Mouse (Mus musculus) MEL (cell line): ENCODE data around the gene 4933428G20Rik. TPM values are rescaled to one million over a fixed set of nuclear protein-coding genes. Genes with fewer than 3 reads are reported as not detected.

Experiments
- DNase-seq: peaks from one replicate; pipeline ENCODE4 v3.0.0; 2011; ENCODE audit warnings: low read depth, low spot score
- H3K27ac ChIP-seq: 2 replicates; pipeline ENCODE4 v1.5.1; 2012; ENCODE audit warnings: low read depth, mild to moderate bottlenecking, control low read depth, low read length, moderate library complexity; ENCODE audit not compliant: control insufficient read depth
- H3K27me3 ChIP-seq, 2 experiments: fragments of 150-350 bp in 1 of 2; sonication (generic) in 1 of 2; 2 replicates each; pipeline ENCODE4 v1.6.1; 2012; ENCODE audit warnings: low read length in 2 of 2, mild to moderate bottlenecking in 2 of 2, improper control_type of control experiment in 1 of 2, moderate library complexity in 1 of 2; ENCODE audit not compliant: insufficient read depth in 2 of 2, control insufficient read depth in 1 of 2
- H3K36me3 ChIP-seq, 2 experiments: 2 replicates each; pipeline ENCODE4 v1.6.1; 2012 to 2014; ENCODE audit warnings: low read length in 2 of 2, improper control_type of control experiment in 1 of 2, inconsistent platforms in 1 of 2, mild to moderate bottlenecking in 1 of 2; ENCODE audit not compliant: insufficient read depth in 2 of 2, control insufficient read depth in 1 of 2
- H3K4me1 ChIP-seq, 2 experiments: fragments of 150-350 bp in 1 of 2; sonication (generic) in 1 of 2; 2 replicates each; pipeline ENCODE4 v1.6.1; 2012; ENCODE audit warnings: low read length in 2 of 2, improper control_type of control experiment in 1 of 2, mild to moderate bottlenecking in 1 of 2; ENCODE audit not compliant: insufficient read depth in 2 of 2, control insufficient read depth in 1 of 2
- H3K4me3 ChIP-seq, 2 experiments: fragments of 150-350 bp in 1 of 2; sonication (generic) in 1 of 2; 2 replicates each; pipeline ENCODE4 v1.5.1; 2012; ENCODE audit warnings: low read depth in 2 of 2, low read length in 2 of 2, mild to moderate bottlenecking in 2 of 2, moderate library complexity in 2 of 2, control low read depth in 1 of 2, improper control_type of control experiment in 1 of 2; ENCODE audit not compliant: control insufficient read depth in 1 of 2, insufficient read depth in 1 of 2
- H3K79me2 ChIP-seq: 2 replicates; pipeline ENCODE4 v1.6.1; 2012; ENCODE audit warnings: mild to moderate bottlenecking, low read length, moderate library complexity; ENCODE audit not compliant: control insufficient read depth, poor library complexity, insufficient read depth
- H3K9ac ChIP-seq: 2 replicates; pipeline ENCODE4 v1.6.1; 2012; ENCODE audit warnings: low read depth, mild to moderate bottlenecking, control low read depth, low read length, moderate library complexity; ENCODE audit not compliant: control insufficient read depth, poor library complexity, severe bottlenecking
- H3K9me3 ChIP-seq: fragments of 150-350 bp; sonication (generic); replicated peaks from 2 replicates; pipeline ENCODE4 v1.6.1; 2012; ENCODE audit warnings: mild to moderate bottlenecking, low read length, improper control_type of control experiment, moderate library complexity; ENCODE audit not compliant: insufficient read depth
- BHLHE40 ChIP-seq: IDR thresholded peaks from 2 replicates; pipeline ENCODE4 v1.6.1; 2012; ENCODE audit warnings: low read depth, mild to moderate bottlenecking, inconsistent platforms, low read length, improper control_type of control experiment, borderline replicate concordance
- CHD1 ChIP-seq: IDR thresholded peaks from 2 replicates; pipeline ENCODE4 v1.6.1; 2012; ENCODE audit warnings: low read depth, mild to moderate bottlenecking, inconsistent platforms, low read length, improper control_type of control experiment
- CHD2 ChIP-seq: IDR thresholded peaks from 2 replicates; pipeline ENCODE4 v1.6.1; 2011; ENCODE audit warnings: low read length, improper control_type of control experiment
- E2F4 ChIP-seq: IDR thresholded peaks from 2 replicates; pipeline ENCODE4 v1.6.1; 2011; ENCODE audit warnings: low read depth, low read length, improper control_type of control experiment, borderline replicate concordance
- ELF1 ChIP-seq: IDR thresholded peaks from 2 replicates; pipeline ENCODE4 v1.6.1; 2014; ENCODE audit warnings: low read depth, mild to moderate bottlenecking, inconsistent platforms, low read length, improper control_type of control experiment, moderate library complexity
- EP300 ChIP-seq, 2 experiments: IDR thresholded peaks; 2 replicates each; pipeline ENCODE4 v1.6.1; 2011; ENCODE audit warnings: improper control_type of control experiment in 2 of 2, low read length in 2 of 2, low read depth in 1 of 2, mild to moderate bottlenecking in 1 of 2
- ETS1 ChIP-seq: IDR thresholded peaks from 2 replicates; pipeline ENCODE4 v1.6.1; 2012; ENCODE audit warnings: low read depth, mild to moderate bottlenecking, inconsistent platforms, low read length, improper control_type of control experiment, moderate library complexity
- GABPA ChIP-seq: IDR thresholded peaks from 2 replicates; pipeline ENCODE4 v1.6.1; 2012; ENCODE audit warnings: low read depth, mild to moderate bottlenecking, inconsistent platforms, low read length, improper control_type of control experiment, moderate library complexity
- GATA1 ChIP-seq: IDR thresholded peaks from 2 replicates; pipeline ENCODE4 v1.6.1; 2011; ENCODE audit warnings: low read depth, low read length, improper control_type of control experiment
- HCFC1 ChIP-seq: IDR thresholded peaks from 2 replicates; pipeline ENCODE4 v1.6.1; 2012; ENCODE audit warnings: low read depth, mild to moderate bottlenecking, inconsistent platforms, low read length, improper control_type of control experiment, moderate library complexity
- JUND ChIP-seq: IDR thresholded peaks from 2 replicates; pipeline ENCODE4 v1.6.1; 2011; ENCODE audit warnings: low read depth, mild to moderate bottlenecking, improper control_type of control experiment, low read length
- KAT2A ChIP-seq: conservative IDR thresholded peaks from 2 replicates; pipeline ENCODE4 v1.6.1; 2012; ENCODE audit warnings: low read depth, low read length, improper control_type of control experiment, inconsistent platforms
- MAFK ChIP-seq: IDR thresholded peaks from 2 replicates; pipeline ENCODE4 v1.6.1; 2011; ENCODE audit warnings: low read depth, mild to moderate bottlenecking, low read length, improper control_type of control experiment, borderline replicate concordance
- MAX ChIP-seq: IDR thresholded peaks from 2 replicates; pipeline ENCODE4 v1.6.1; 2011; ENCODE audit warnings: low read length, improper control_type of control experiment
- MAZ ChIP-seq: IDR thresholded peaks from 2 replicates; pipeline ENCODE4 v1.6.1; 2012; ENCODE audit warnings: low read depth, mild to moderate bottlenecking, inconsistent platforms, low read length, improper control_type of control experiment
- MEF2A ChIP-seq: IDR thresholded peaks from 2 replicates; pipeline ENCODE4 v1.6.1; 2014; ENCODE audit warnings: low read depth, mild to moderate bottlenecking, inconsistent platforms, low read length, improper control_type of control experiment; ENCODE audit not compliant: poor library complexity, insufficient replicate concordance, severe bottlenecking; ENCODE audit errors: extremely low read depth
- MXI1 ChIP-seq: IDR thresholded peaks from 2 replicates; pipeline ENCODE4 v1.6.1; 2011; ENCODE audit warnings: mild to moderate bottlenecking, low read depth, low read length, improper control_type of control experiment
- MYB ChIP-seq: IDR thresholded peaks from 2 replicates; pipeline ENCODE4 v1.6.1; 2011; ENCODE audit warnings: mild to moderate bottlenecking, low read depth, low read length, improper control_type of control experiment
- MYC ChIP-seq: IDR thresholded peaks from 2 replicates; pipeline ENCODE4 v1.6.1; 2011; ENCODE audit warnings: low read depth, mild to moderate bottlenecking, low read length, improper control_type of control experiment, moderate library complexity
- NELFE ChIP-seq: IDR thresholded peaks from 2 replicates; pipeline ENCODE4 v1.6.1; 2011; ENCODE audit warnings: low read depth, low read length, improper control_type of control experiment
- NRF1 ChIP-seq: IDR thresholded peaks from 2 replicates; pipeline ENCODE4 v1.6.1; 2014; ENCODE audit warnings: low read depth, mild to moderate bottlenecking, inconsistent platforms, low read length, improper control_type of control experiment, moderate library complexity; ENCODE audit not compliant: poor library complexity, insufficient read depth, severe bottlenecking
- POLR2A ChIP-seq, 2 experiments: IDR thresholded peaks; 2 replicates each; pipeline ENCODE4 v1.6.1; 2011 to 2012; ENCODE audit warnings: low read length in 2 of 2, mild to moderate bottlenecking in 2 of 2, control low read depth in 1 of 2, improper control_type of control experiment in 1 of 2, low read depth in 1 of 2, moderate library complexity in 1 of 2; ENCODE audit not compliant: control insufficient read depth in 1 of 2, insufficient read depth in 1 of 2, poor library complexity in 1 of 2
- POLR2AphosphoS2 ChIP-seq: IDR thresholded peaks from 2 replicates; pipeline ENCODE4 v1.6.1; 2011; ENCODE audit warnings: low read length, improper control_type of control experiment
- POLR2AphosphoS5 ChIP-seq: IDR thresholded peaks from 2 replicates; pipeline ENCODE4 v1.6.1; 2012; ENCODE audit warnings: low read depth, borderline replicate concordance, mild to moderate bottlenecking, inconsistent platforms, low read length, moderate library complexity, mixed read lengths
- RAD21 ChIP-seq: IDR thresholded peaks from 2 replicates; pipeline ENCODE4 v1.6.1; 2011; ENCODE audit warnings: mild to moderate bottlenecking, low read depth, low read length, improper control_type of control experiment
- RCOR1 ChIP-seq: IDR thresholded peaks from 2 replicates; pipeline ENCODE4 v1.6.1; 2012; ENCODE audit warnings: low read depth, mild to moderate bottlenecking, inconsistent platforms, low read length, improper control_type of control experiment
- SIN3A ChIP-seq: IDR thresholded peaks from 2 replicates; pipeline ENCODE4 v1.6.1; 2012; ENCODE audit warnings: low read length, improper control_type of control experiment, inconsistent platforms
- SMC3 ChIP-seq: IDR thresholded peaks from 2 replicates; pipeline ENCODE4 v1.6.1; 2011; ENCODE audit warnings: low read depth, low read length, improper control_type of control experiment
- TAL1 ChIP-seq: IDR thresholded peaks from 2 replicates; pipeline ENCODE4 v1.6.1; 2012; ENCODE audit warnings: mild to moderate bottlenecking, inconsistent platforms, low read length, moderate library complexity, mixed read lengths
- TBP ChIP-seq: IDR thresholded peaks from 2 replicates; pipeline ENCODE4 v1.8.0; 2011; ENCODE audit warnings: low read depth, low read length, improper control_type of control experiment
- TCF12 ChIP-seq: IDR thresholded peaks from 2 replicates; pipeline ENCODE4 v1.6.1; 2014; ENCODE audit warnings: low read depth, mild to moderate bottlenecking, inconsistent platforms, low read length, improper control_type of control experiment, moderate library complexity
- UBTF ChIP-seq: IDR thresholded peaks from 2 replicates; pipeline ENCODE4 v1.6.1; 2012; ENCODE audit warnings: low read depth, mild to moderate bottlenecking, inconsistent platforms, low read length, improper control_type of control experiment, moderate library complexity, borderline replicate concordance; ENCODE audit not compliant: insufficient read depth
- USF1 ChIP-seq: IDR thresholded peaks from 2 replicates; pipeline ENCODE4 v1.6.1; 2014; ENCODE audit warnings: low read depth, mild to moderate bottlenecking, inconsistent platforms, low read length, improper control_type of control experiment, moderate library complexity
- USF2 ChIP-seq, 2 experiments: IDR thresholded peaks; 2 replicates each; pipeline ENCODE4 v1.6.1; 2011 to 2012; ENCODE audit warnings: improper control_type of control experiment in 2 of 2, low read length in 2 of 2, borderline replicate concordance in 1 of 2, inconsistent platforms in 1 of 2, low read depth in 1 of 2, mild to moderate bottlenecking in 1 of 2; ENCODE audit not compliant: insufficient read depth in 1 of 2
- ZC3H11A ChIP-seq: IDR thresholded peaks from 2 replicates; pipeline ENCODE4 v1.6.1; 2012; ENCODE audit warnings: low read depth, mild to moderate bottlenecking, inconsistent platforms, low read length, improper control_type of control experiment
- ZKSCAN1 ChIP-seq: IDR thresholded peaks from 2 replicates; pipeline ENCODE4 v1.6.1; 2012; ENCODE audit warnings: low read depth, mild to moderate bottlenecking, inconsistent platforms, low read length, improper control_type of control experiment, moderate library complexity
- ZMIZ1 ChIP-seq: IDR thresholded peaks from 2 replicates; pipeline ENCODE4 v1.6.1; 2012; ENCODE audit warnings: low read depth, mild to moderate bottlenecking, inconsistent platforms, low read length, improper control_type of control experiment, moderate library complexity
- ZNF384 ChIP-seq: IDR thresholded peaks from 2 replicates; pipeline ENCODE4 v1.6.1; 2012; ENCODE audit warnings: low read depth, mild to moderate bottlenecking, inconsistent platforms, low read length, improper control_type of control experiment
- polyA plus RNA-seq, 2 experiments: library from polyadenylated mRNA; stranded (reverse) in 1 of 2; unstranded in 1 of 2; fragments of >175 nt in 1 of 2; fragments of >200 nt in 1 of 2; gene quantifications; 2 replicates each; pipeline versions ENCODE4 v1.2.1 to v1.2.4; 2012; ENCODE audit warnings: low replicate concordance in 2 of 2, low read depth in 1 of 2; ENCODE audit not compliant: insufficient read length in 2 of 2, insufficient read depth in 1 of 2, missing spikeins in 1 of 2
- total RNA-seq: library from RNA; depleted of rRNA; stranded (reverse); fragments of 300-350 nt; gene quantifications from 2 replicates; pipeline ENCODE4 v1.2.3, GENCODE M21; 2012

The 4933428G20Rik gene
- total and polyA plus RNA-seq, 3 experiments: 0.15 TPM; not detected in 2

GRCm38 (mm10) chr11:97506331-97506730 is 6.2 kb upstream of the 4933428G20Rik start:
- H3K9me3 ChIP-seq: no peaks in the 10 kb centered on the region
- no peaks in the 10 kb centered on the region for H3K79me2 ChIP-seq
- H3K4me1 ChIP-seq: peaks cover 3 to 8% of the 10 kb centered on the region in 2 experiments; a peak in 2 of 4 replicates
- H3K36me3 ChIP-seq: peaks cover 0 to 4% of the 10 kb centered on the region in 2 experiments; a peak in 1 of 4 replicates
- no peak overlapping the region for H3K9ac ChIP-seq
- peak; percentile 45 for DNase-seq
- no peak overlapping the region for H3K27ac ChIP-seq
- H3K27me3 ChIP-seq: no peaks in the 10 kb centered on the region
- H3K4me3 ChIP-seq: no peak overlapping the region
- no peak for TF ChIP-seq MEF2A
- TF ChIP-seq CHD2: no peak
- TF ChIP-seq MXI1: no peak
- TF ChIP-seq MAZ: no peak
- no peak for TF ChIP-seq E2F4
- TF ChIP-seq ZKSCAN1: no peak
- no peak for TF ChIP-seq TBP
- TF ChIP-seq NELFE: no peak
- TF ChIP-seq BHLHE40: no peak; the same call in 1 of the 2 replicates
- TF ChIP-seq TCF12: peak; percentile 92
- TF ChIP-seq MYC: no peak
- TF ChIP-seq USF1: no peak
- peak; percentile 77 for TF ChIP-seq GATA1
- TF ChIP-seq ZNF384: no peak
- no peak for TF ChIP-seq NRF1
- TF ChIP-seq UBTF: 0 out of 2 replicates have a peak, but pooled peaks have one; percentile 14
- no peak for TF ChIP-seq CHD1
- no peak for TF ChIP-seq JUND
- no peak for TF ChIP-seq ZMIZ1
- peak; percentile 6; the same call in 1 of the 2 replicates for TF ChIP-seq ZC3H11A
- TF ChIP-seq POLR2AphosphoS5: no peak
- TF ChIP-seq RAD21: peak; percentile 28
- TF ChIP-seq ELF1: 0 out of 2 replicates have a peak, but pooled peaks have one; percentile 5
- TF ChIP-seq TAL1: no peak
- TF ChIP-seq USF2 (IDR thresholded peaks at IDR 0.05; ENCODE audit: borderline replicate concordance in 1 of 2, insufficient read depth in 1 of 2, low read depth in 1 of 2, low read length in 2 of 2): no peak
- no peak for TF ChIP-seq MAFK
- no peak for TF ChIP-seq GABPA
- no peak for TF ChIP-seq HCFC1
- no peak for TF ChIP-seq MAX
- TF ChIP-seq KAT2A: no peak
- TF ChIP-seq SIN3A: no peak
- TF ChIP-seq RCOR1: peak; percentile 60; the same call in 1 of the 2 replicates
- peak; percentile 69 to 70; a peak in 3 of 4 replicates for TF ChIP-seq EP300 (IDR thresholded peaks at IDR 0.05; ENCODE audit: low read depth in 1 of 2, low read length in 2 of 2)
- no peak for TF ChIP-seq POLR2A (IDR thresholded peaks at IDR 0.05; ENCODE audit: control insufficient read depth in 1 of 2, insufficient read depth in 1 of 2, low read depth in 1 of 2, low read length in 2 of 2, poor library complexity in 1 of 2)
- TF ChIP-seq ETS1: peak; percentile 69
- no peak for TF ChIP-seq POLR2AphosphoS2
- peak; percentile 37 for TF ChIP-seq SMC3
- TF ChIP-seq MYB: no peak
